Mouse (Mus musculus): Measurements from ENCODE around the gene Zfp536. TPM values are rescaled to one million over a fixed set of nuclear protein-coding genes. Genes with fewer than 3 reads are reported as not detected.

Zfp536 gene
- 10 to 100 TPM; 41.8 to 45.8 TPM for total RNA-seq (2021)
- long read RNA-seq, full-length matches to known transcripts: 1 of 8 reads
- long read RNA-seq, partial matches to known transcripts: 4 of 8 reads
- long read RNA-seq, other reads (novel, unspliced or antisense): 3 of 8 reads

- no peak for DNase-seq (ENCODE audit: low spot score in 2 of 2)
Measured at GRCm38 (mm10) chr7:37773312-37773702, at the start of gene Zfp536. TSS of gene Zfp536 (minus strand) at chr7:37773641.

- DNase-seq (ENCODE audit: low spot score in 2 of 2): no peak
Measured at GRCm38 (mm10) chr7:37820670-37821301, 47.3 kb upstream of the Zfp536 start.

- DNase-seq (ENCODE audit: low spot score in 2 of 2): no peak
Measured at GRCm38 (mm10) chr7:37818631-37819340, 45.3 kb upstream of the Zfp536 start.

- no peak for DNase-seq (ENCODE audit: low spot score in 2 of 2)
Measured at GRCm38 (mm10) chr7:37816901-37817300, 43.5 kb upstream of the Zfp536 start.

- peak in 1 of 2 experiments; percentile 35 for DNase-seq (ENCODE audit: low spot score in 2 of 2)
Measured at GRCm38 (mm10) chr7:37814844-37815406, 41.5 kb upstream of the Zfp536 start.

- no peak for DNase-seq (ENCODE audit: low spot score in 2 of 2)
Measured at GRCm38 (mm10) chr7:37813676-37814075, 40.2 kb upstream of the Zfp536 start.

GRCm38 (mm10) chr7:37809908-37810307, 36.5 kb upstream of the Zfp536 start:
- DNase-seq (ENCODE audit: low spot score in 2 of 2): no peak

GRCm38 (mm10) chr7:37809001-37809400, 35.6 kb upstream of the Zfp536 start:
- DNase-seq (ENCODE audit: low spot score in 2 of 2): no peak

- DNase-seq (ENCODE audit: low spot score in 2 of 2): no peak
Measured at GRCm38 (mm10) chr7:37801160-37801559, 27.7 kb upstream of the Zfp536 start.

GRCm38 (mm10) chr7:37788721-37789120, 15.3 kb upstream of the Zfp536 start:
- no peak for DNase-seq (ENCODE audit: low spot score in 2 of 2)

- DNase-seq (ENCODE audit: low spot score in 2 of 2): peak; percentile 57 to 76
Measured at GRCm38 (mm10) chr7:37775502-37775901, 2.1 kb upstream of the Zfp536 start.

- DNase-seq (ENCODE audit: low spot score in 2 of 2): no peak
Measured at GRCm38 (mm10) chr7:37774463-37774970, 1.1 kb upstream of the Zfp536 start.

GRCm38 (mm10) chr7:37773906-37774305, 465 bp upstream of the Zfp536 start:
- DNase-seq (ENCODE audit: low spot score in 2 of 2): no peak

GRCm38 (mm10) chr7:37772376-37773311, 797 bp downstream of the Zfp536 start:
- peak; percentile 44 to 63 for DNase-seq (ENCODE audit: low spot score in 2 of 2)

GRCm38 (mm10) chr7:37771491-37772375, 1.7 kb downstream of the Zfp536 start:
- DNase-seq (ENCODE audit: low spot score in 2 of 2): peak; percentile 45 to 57

- peak; percentile 81 to 88 for DNase-seq (ENCODE audit: low spot score in 2 of 2)
Measured at GRCm38 (mm10) chr7:37770400-37771050, 2.9 kb downstream of the Zfp536 start.

GRCm38 (mm10) chr7:37769526-37770399, 3.7 kb downstream of the Zfp536 start:
- peak in 1 of 2 experiments; percentile 38 for DNase-seq (ENCODE audit: low spot score in 2 of 2)

- DNase-seq (ENCODE audit: low spot score in 2 of 2): peak in 1 of 2 experiments; percentile 41
Measured at GRCm38 (mm10) chr7:37769004-37769403, 4.4 kb downstream of the Zfp536 start.
